Mouse (Mus musculus): ENCODE measurements at regions not wholly inside any gene's neighbourhood (a gene's known extent, or its start where the extent isn't known, plus 50 kb on each side); places are given as distances from the start of the nearest gene placed in this dataset.

GRCm38 (mm10) chr3:134718620-134719019 is 110.2 kb upstream of the Tacr3 start:
- DNase-seq (ENCODE audit: low read depth, low spot score), result peak; percentile 26

GRCm38 (mm10) chr3:134735684-134736083 is 93.1 kb upstream of the Tacr3 start:
- no peak for DNase-seq (ENCODE audit: low read depth, low spot score)
- Histone ChIP-seq H3K4me1 (ENCODE audit: control insufficient read depth in 2 of 2, insufficient read depth in 2 of 2, low read length in 2 of 2, poor library complexity in 1 of 2) (no peaks in the 10 kb centered on the region), H3K9me3 (ENCODE audit: control insufficient read depth, insufficient read depth, low read depth, low read length) (no peaks in the 10 kb centered on the region), H3K36me3 (ENCODE audit: control insufficient read depth, insufficient read depth, low read length, poor library complexity, severe bottlenecking) (no peaks in the 10 kb centered on the region), H3K4me3 (ENCODE audit: insufficient read depth in 1 of 2, low read depth in 1 of 2, low read length in 2 of 2, poor library complexity in 1 of 2, severe bottlenecking in 1 of 2) (no peak overlapping the region), H3K9ac (ENCODE audit: insufficient read depth, low read depth, low read length, poor library complexity, severe bottlenecking) (no peak overlapping the region), H3K27ac (ENCODE audit: insufficient read depth, low read depth, low read length, poor library complexity, severe bottlenecking) (no peak overlapping the region)
- in situ Hi-C loops (cut with MboI; ENCODE audit: low sequenced_read_pairs in 2 of 2, unreplicated experiment in 2 of 2), result no loop called here
- TF ChIP-seq CHD2 (IDR thresholded peaks at IDR 0.05; ENCODE audit: low read depth, low read length), result no peak
- TF ChIP-seq HCFC1 (IDR thresholded peaks at IDR 0.05; ENCODE audit: borderline replicate concordance, insufficient read depth, low read length), result no peak
- no peak for TF ChIP-seq MAFK (IDR thresholded peaks at IDR 0.05; ENCODE audit: insufficient read depth, low read depth, low read length)
- TF ChIP-seq ZC3H11A (IDR thresholded peaks at IDR 0.05; ENCODE audit: borderline replicate concordance, low read depth, low read length), result no peak
- no peak for TF ChIP-seq ZNF384 (IDR thresholded peaks at IDR 0.05; ENCODE audit: low read depth, low read length)

More at GRCm38 (mm10) chr3:134718620-134719019, 110.2 kb upstream of the Tacr3 start:
- no peak overlapping the region for H3K9ac ChIP-seq (ENCODE audit: insufficient read depth, low read depth, low read length, poor library complexity, severe bottlenecking)
- no peak overlapping the region for H3K4me3 ChIP-seq (ENCODE audit: insufficient read depth in 1 of 2, low read depth in 1 of 2, low read length in 2 of 2, poor library complexity in 1 of 2, severe bottlenecking in 1 of 2)
- H3K36me3 ChIP-seq (ENCODE audit: control insufficient read depth, insufficient read depth, low read length, poor library complexity, severe bottlenecking), result no peaks in the 10 kb centered on the region
- H3K9me3 ChIP-seq (ENCODE audit: control insufficient read depth, insufficient read depth, low read depth, low read length), result no peaks in the 10 kb centered on the region
- no peaks in the 10 kb centered on the region for H3K4me1 ChIP-seq (ENCODE audit: control insufficient read depth in 2 of 2, insufficient read depth in 2 of 2, low read length in 2 of 2, poor library complexity in 1 of 2)
- H3K27ac ChIP-seq (ENCODE audit: insufficient read depth, low read depth, low read length, poor library complexity, severe bottlenecking), result no peak overlapping the region
- TF ChIP-seq CHD2 (IDR thresholded peaks at IDR 0.05; ENCODE audit: low read depth, low read length), result no peak
- TF ChIP-seq MAFK (IDR thresholded peaks at IDR 0.05; ENCODE audit: insufficient read depth, low read depth, low read length), result no peak
- TF ChIP-seq ZNF384 (IDR thresholded peaks at IDR 0.05; ENCODE audit: low read depth, low read length), result no peak
- peak; percentile 69; the same call in 1 of the 2 replicates for TF ChIP-seq ZC3H11A (IDR thresholded peaks at IDR 0.05; ENCODE audit: borderline replicate concordance, low read depth, low read length)
- in situ Hi-C loops (cut with MboI; ENCODE audit: low sequenced_read_pairs in 2 of 2, unreplicated experiment in 2 of 2), result loop anchor here in 1 of 2 experiments (25.0 kb wide), 1 partner anchor 494 kb away; the partner anchor contains the start of gene Cenpe

GRCm38 (mm10) chr3:134761108-134761507 is 67.7 kb upstream of the Tacr3 start:
- in situ Hi-C loops (cut with MboI; ENCODE audit: low sequenced_read_pairs in 2 of 2, unreplicated experiment in 2 of 2), result no loop called here
- DNase-seq (ENCODE audit: low read depth, low spot score), result no peak
- H3K36me3 ChIP-seq (ENCODE audit: control insufficient read depth, insufficient read depth, low read length, poor library complexity, severe bottlenecking), result no peaks in the 10 kb centered on the region
- H3K27ac ChIP-seq (ENCODE audit: insufficient read depth, low read depth, low read length, poor library complexity, severe bottlenecking), result no peak overlapping the region
- no peak overlapping the region for H3K4me3 ChIP-seq (ENCODE audit: insufficient read depth in 1 of 2, low read depth in 1 of 2, low read length in 2 of 2, poor library complexity in 1 of 2, severe bottlenecking in 1 of 2)
- H3K9me3 ChIP-seq (ENCODE audit: control insufficient read depth, insufficient read depth, low read depth, low read length), result no peaks in the 10 kb centered on the region
- TF ChIP-seq ZC3H11A (IDR thresholded peaks at IDR 0.05; ENCODE audit: borderline replicate concordance, low read depth, low read length) (no peak), ZNF384 (IDR thresholded peaks at IDR 0.05; ENCODE audit: low read depth, low read length) (no peak)
- no peak overlapping the region for H3K9ac ChIP-seq (ENCODE audit: insufficient read depth, low read depth, low read length, poor library complexity, severe bottlenecking)
- no peaks in the 10 kb centered on the region for H3K4me1 ChIP-seq (ENCODE audit: control insufficient read depth in 2 of 2, insufficient read depth in 2 of 2, low read length in 2 of 2, poor library complexity in 1 of 2)

GRCm38 (mm10) chr3:134763264-134763936 is 65.4 kb upstream of the Tacr3 start:
- in situ Hi-C loops (cut with MboI; ENCODE audit: low sequenced_read_pairs in 2 of 2, unreplicated experiment in 2 of 2), result no loop called here
- Histone ChIP-seq H3K9me3 (ENCODE audit: control insufficient read depth, insufficient read depth, low read depth, low read length) (no peaks in the 10 kb centered on the region), H3K4me1 (ENCODE audit: control insufficient read depth in 2 of 2, insufficient read depth in 2 of 2, low read length in 2 of 2, poor library complexity in 1 of 2) (no peaks in the 10 kb centered on the region), H3K4me3 (ENCODE audit: insufficient read depth in 1 of 2, low read depth in 1 of 2, low read length in 2 of 2, poor library complexity in 1 of 2, severe bottlenecking in 1 of 2) (no peak overlapping the region), H3K36me3 (ENCODE audit: control insufficient read depth, insufficient read depth, low read length, poor library complexity, severe bottlenecking) (no peaks in the 10 kb centered on the region), H3K9ac (ENCODE audit: insufficient read depth, low read depth, low read length, poor library complexity, severe bottlenecking) (no peak overlapping the region), H3K27ac (ENCODE audit: insufficient read depth, low read depth, low read length, poor library complexity, severe bottlenecking) (no peak overlapping the region)
- no peak for DNase-seq (ENCODE audit: low read depth, low spot score)
- TF ChIP-seq ZC3H11A (IDR thresholded peaks at IDR 0.05; ENCODE audit: borderline replicate concordance, low read depth, low read length), result no peak
- TF ChIP-seq MAFK (IDR thresholded peaks at IDR 0.05; ENCODE audit: insufficient read depth, low read depth, low read length), result no peak
- no peak for TF ChIP-seq ZNF384 (IDR thresholded peaks at IDR 0.05; ENCODE audit: low read depth, low read length)
- no peak for TF ChIP-seq HCFC1 (IDR thresholded peaks at IDR 0.05; ENCODE audit: borderline replicate concordance, insufficient read depth, low read length)
- no peak for TF ChIP-seq CHD2 (IDR thresholded peaks at IDR 0.05; ENCODE audit: low read depth, low read length)
